Mouse (Mus musculus): ENCODE measurements around the gene Arv1. TPM values are rescaled to one million over a fixed set of nuclear protein-coding genes. Genes with fewer than 3 reads are reported as not detected.

Gene Arv1
- polyA plus RNA-seq, 1 experiment from 2014 or later = 28.1 TPM

DNA sequence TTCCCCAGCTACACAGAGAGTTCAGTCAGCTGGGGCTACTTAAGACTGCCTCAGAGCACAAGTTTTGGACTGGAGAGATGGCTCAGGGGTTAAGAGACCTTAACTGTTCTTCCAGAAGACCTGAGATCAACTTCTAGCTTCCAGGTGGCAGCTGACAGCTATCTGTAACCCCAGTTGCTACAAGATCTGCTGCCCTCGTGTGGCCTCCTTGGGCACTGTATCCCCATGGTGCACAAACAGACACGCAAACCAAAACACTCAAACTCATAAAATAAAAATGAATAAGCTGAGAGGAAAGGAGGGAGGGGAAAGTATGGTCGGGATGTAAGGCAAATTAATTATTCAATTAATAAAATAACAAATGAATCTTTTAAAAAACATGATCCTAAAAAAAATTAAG, 36.6 kb downstream of the Arv1 start:
- Histone ChIP-seq H3K9me3 (replicated peaks) (0 out of 2 replicates have a peak, but pooled peaks cover 2% of the 10 kb centered on the region), H3K4me2 (no peak overlapping the region), H3K4me3 (replicated peaks) (no peak overlapping the region), H3K36me3 (no peaks in the 10 kb centered on the region), H3K9ac (no peak overlapping the region), H3K27ac (no peak overlapping the region), H3K27me3 (no peaks in the 10 kb centered on the region), H3K4me1 (peaks cover 23% of the 10 kb centered on the region)
- 50% methylated on average over 3 of the region's 3 CpGs for WGBS
- ATAC-seq (replicated peaks; ENCODE audit: low FRiP score) = no peak

DNA sequence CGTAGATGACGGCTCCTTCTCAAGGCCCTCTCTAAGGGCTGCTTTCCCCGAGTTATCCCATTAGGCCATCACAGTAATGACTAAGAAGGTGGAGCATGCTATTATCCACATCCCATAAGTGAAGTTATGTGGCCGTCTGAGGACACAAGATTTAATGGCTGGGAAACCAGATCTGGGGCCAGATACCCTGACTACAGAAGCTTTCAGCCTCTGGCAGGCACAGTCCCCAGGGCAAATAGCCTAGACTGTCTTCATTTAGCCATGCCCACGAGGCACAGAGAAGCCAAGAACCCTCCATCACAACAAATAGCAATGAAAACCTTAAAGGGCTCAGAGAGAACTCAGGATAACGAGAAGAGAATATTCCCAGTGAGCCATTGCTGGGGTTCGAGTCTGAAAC, 41.1 kb downstream of the Arv1 start:
- Histone ChIP-seq H3K4me1 (no peaks in the 10 kb centered on the region), H3K4me3 (replicated peaks) (no peak overlapping the region), H3K27ac (no peak overlapping the region), H3K36me3 (no peaks in the 10 kb centered on the region), H3K4me2 (no peak overlapping the region), H3K9me3 (replicated peaks) (0 out of 2 replicates have a peak, but pooled peaks cover 2% of the 10 kb centered on the region), H3K9ac (no peak overlapping the region), H3K27me3 (no peaks in the 10 kb centered on the region)
- WGBS = 59% methylated on average over 7 of the region's 7 CpGs
- no peak for ATAC-seq (replicated peaks; ENCODE audit: low FRiP score)

DNA sequence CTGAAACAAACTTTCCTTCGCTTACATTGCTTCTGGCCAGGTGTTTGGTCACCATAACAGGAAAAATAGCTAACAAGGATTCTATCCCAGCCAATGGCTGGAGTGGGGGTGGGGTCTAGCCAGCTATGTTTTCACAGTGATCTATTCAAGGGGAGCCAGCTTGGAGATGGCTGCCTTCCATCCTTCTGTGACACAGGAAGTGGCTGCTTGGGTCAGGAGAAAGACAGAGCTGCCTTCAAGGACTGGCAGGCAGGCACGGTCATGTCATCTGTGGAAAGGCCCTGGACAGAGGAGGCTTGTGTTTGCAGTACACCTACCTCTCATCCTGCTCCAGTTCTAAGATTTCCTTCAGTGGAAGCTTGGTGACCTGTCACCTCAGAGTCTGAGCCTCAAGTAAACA, 50.5 kb downstream of the Arv1 start:
- no peak for ATAC-seq (replicated peaks; ENCODE audit: low FRiP score)
- WGBS = 58% methylated on average over 2 of the region's 2 CpGs
- Histone ChIP-seq H3K9me3 (replicated peaks) (no peaks in the 10 kb centered on the region), H3K36me3 (no peaks in the 10 kb centered on the region), H3K4me1 (0 out of 2 replicates have a peak, but pooled peaks cover 2% of the 10 kb centered on the region), H3K4me2 (no peak overlapping the region), H3K27me3 (peaks cover 6% of the 10 kb centered on the region), H3K9ac (no peak overlapping the region), H3K27ac (no peak overlapping the region), H3K4me3 (replicated peaks) (no peak overlapping the region)

DNA sequence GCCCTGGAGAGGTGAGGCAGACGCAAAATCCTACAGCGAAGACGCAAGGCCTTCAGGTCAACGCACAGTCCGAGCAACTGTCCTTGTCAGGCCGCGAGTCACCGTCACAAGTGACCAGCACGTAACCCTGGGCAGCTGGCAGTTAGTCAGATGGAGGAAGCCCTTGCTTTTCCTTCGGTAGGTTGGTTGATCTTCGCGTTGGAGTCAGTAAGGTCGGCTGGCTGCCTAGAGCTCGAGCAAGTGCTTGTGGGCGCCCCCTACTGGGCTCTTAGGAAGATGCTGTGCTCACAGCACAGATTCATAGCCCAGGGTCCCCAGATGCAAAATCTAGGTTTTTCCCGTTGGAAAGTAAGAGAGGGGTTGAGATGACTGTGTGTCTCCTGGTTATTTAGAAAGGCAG, 53.8 kb downstream of the Arv1 start:
- H3K36me3 ChIP-seq = no peaks in the 10 kb centered on the region
- ATAC-seq (replicated peaks; ENCODE audit: low FRiP score) = no peak
- no peaks in the 10 kb centered on the region for H3K9me3 ChIP-seq (replicated peaks)
- peak overlapping the region; percentile 50 for H3K4me2 ChIP-seq
- 16% methylated on average over 16 of the region's 16 CpGs for WGBS
- H3K9ac ChIP-seq = no peak overlapping the region
- H3K27me3 ChIP-seq = peaks cover 7% of the 10 kb centered on the region
- H3K4me1 ChIP-seq = peaks cover 8% of the 10 kb centered on the region
- H3K27ac ChIP-seq = no peak overlapping the region
- no peak overlapping the region for H3K4me3 ChIP-seq (replicated peaks)

DNA sequence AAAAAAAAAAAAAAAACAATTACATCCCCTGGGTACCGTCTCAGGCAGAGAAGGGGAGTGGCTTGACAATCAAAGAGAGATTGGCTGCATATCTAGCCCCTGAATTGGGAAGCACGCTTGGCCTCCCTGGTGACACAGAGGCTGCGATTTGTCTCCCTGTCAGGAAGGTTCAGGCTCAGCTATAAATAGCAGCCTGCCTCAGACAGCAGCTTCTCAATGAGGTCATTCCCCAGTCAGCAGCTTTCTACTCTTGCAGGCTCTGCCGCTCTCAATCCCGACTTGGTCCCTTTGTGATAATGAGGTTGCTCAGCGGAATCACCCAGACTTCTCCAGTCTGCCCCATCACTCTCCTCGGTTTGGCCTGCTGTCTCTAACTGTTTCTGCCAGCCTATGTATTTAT, 58.3 kb downstream of the Arv1 start:
- Histone ChIP-seq H3K4me2 (peak overlapping the region; percentile 9; the same call in 1 of the 2 replicates), H3K9me3 (replicated peaks) (no peaks in the 10 kb centered on the region), H3K4me1 (peaks cover 16% of the 10 kb centered on the region), H3K27ac (0 out of 2 replicates have a peak overlapping the region, but pooled peaks have one; percentile 22), H3K4me3 (replicated peaks) (no peak overlapping the region), H3K9ac (no peak overlapping the region), H3K36me3 (no peaks in the 10 kb centered on the region), H3K27me3 (peaks cover 5% of the 10 kb centered on the region)
- ATAC-seq (replicated peaks; ENCODE audit: low FRiP score) = 0 out of 2 replicates have a peak, but pooled peaks have one; percentile 57
- 8% methylated on average over 7 of the region's 7 CpGs for WGBS

DNA sequence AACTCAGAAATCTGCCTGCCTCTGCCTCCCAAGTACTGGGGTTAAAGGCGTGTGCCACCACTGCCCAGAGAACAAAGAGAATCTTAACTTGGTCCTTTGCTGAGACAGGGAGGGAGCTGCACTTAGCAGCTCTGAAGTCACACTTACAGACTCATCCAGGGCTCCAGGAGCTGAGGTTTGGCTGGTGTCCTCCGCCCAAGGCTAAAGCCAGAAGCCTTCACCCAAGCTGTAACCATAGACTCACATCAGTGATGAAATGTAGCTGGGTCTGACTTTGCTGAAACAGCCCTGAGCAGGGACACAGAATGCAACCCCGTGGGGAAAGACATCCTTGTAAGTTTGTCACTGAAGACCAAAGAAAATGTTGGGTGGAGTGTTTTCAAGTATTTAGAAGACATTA, 60.5 kb downstream of the Arv1 start:
- H3K27me3 ChIP-seq = peaks cover 10% of the 10 kb centered on the region
- H3K9me3 ChIP-seq (replicated peaks) = no peaks in the 10 kb centered on the region
- H3K4me2 ChIP-seq = no peak overlapping the region
- H3K9ac ChIP-seq = no peak overlapping the region
- H3K36me3 ChIP-seq = no peaks in the 10 kb centered on the region
- no peak overlapping the region for H3K4me3 ChIP-seq (replicated peaks)
- peaks cover 14% of the 10 kb centered on the region for H3K4me1 ChIP-seq
- H3K27ac ChIP-seq = no peak overlapping the region
- ATAC-seq (replicated peaks; ENCODE audit: low FRiP score) = no peak
- WGBS = 86% methylated on average over 3 of the region's 3 CpGs

DNA sequence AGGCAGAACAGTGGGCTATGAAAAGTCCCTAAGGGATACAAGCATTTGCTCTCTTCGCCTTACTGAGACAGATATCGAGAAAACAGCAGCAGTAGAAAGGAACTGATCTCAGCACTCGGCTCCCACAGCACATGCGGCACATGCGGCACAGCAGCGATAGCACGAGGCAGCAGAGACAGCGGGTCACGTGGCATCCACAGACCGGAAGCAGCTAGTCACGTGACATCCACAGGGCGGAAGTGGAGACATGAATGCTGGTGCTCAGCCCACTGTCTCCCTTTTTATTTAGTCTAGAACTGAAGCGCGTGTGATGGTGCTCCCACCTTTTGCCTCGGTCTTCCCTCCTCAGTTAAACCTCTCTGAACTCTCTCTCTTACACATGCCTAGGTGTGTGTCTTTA, 61.3 kb downstream of the Arv1 start:
- Histone ChIP-seq H3K9ac (no peak overlapping the region), H3K4me1 (peaks cover 14% of the 10 kb centered on the region), H3K4me3 (replicated peaks) (no peak overlapping the region), H3K27me3 (peaks cover 13% of the 10 kb centered on the region), H3K27ac (no peak overlapping the region), H3K36me3 (no peaks in the 10 kb centered on the region), H3K4me2 (no peak overlapping the region), H3K9me3 (replicated peaks) (no peaks in the 10 kb centered on the region)
- 82% methylated on average over 15 of the region's 15 CpGs for WGBS
- no peak for ATAC-seq (replicated peaks; ENCODE audit: low FRiP score)

Other genes starting within 250 kb of the Arv1 start
- gene Cog2, start 201.4 kb upstream of the Arv1 start, polyA plus RNA-seq (2015; fragmentation: Nextera tagmentation; extraction: Ambion mirVana) = 35.6 and 36.4 TPM in 2 replicates
- gene Agt, start 152.4 kb upstream of the Arv1 start, polyA plus RNA-seq (2015; fragmentation: Nextera tagmentation; extraction: Ambion mirVana) = 1.9 and 3.2 TPM in 2 replicates
- gene Capn9, start 146.0 kb upstream of the Arv1 start, polyA plus RNA-seq (2015; fragmentation: Nextera tagmentation; extraction: Ambion mirVana) = 0.08 and 0.31 TPM in 2 replicates
- gene 2310022B05Rik, start 58.8 kb upstream of the Arv1 start, polyA plus RNA-seq (2015; fragmentation: Nextera tagmentation; extraction: Ambion mirVana) = 28.4 and 32.3 TPM in 2 replicates
- gene Ttc13, start 156 bp upstream of the Arv1 start, polyA plus RNA-seq (2015; fragmentation: Nextera tagmentation; extraction: Ambion mirVana) = 46.7 and 47.0 TPM in 2 replicates
- gene Fam89a, start 29.7 kb downstream of the Arv1 start, polyA plus RNA-seq (2015; fragmentation: Nextera tagmentation; extraction: Ambion mirVana) = 4.9 TPM in 2 replicates
- 0.10 and 0.36 TPM in 2 replicates for gene Trim67, start 71.0 kb downstream of the Arv1 start, polyA plus RNA-seq (2015; fragmentation: Nextera tagmentation; extraction: Ambion mirVana)
- gene Gnpat, start 140.9 kb downstream of the Arv1 start, polyA plus RNA-seq (2015; fragmentation: Nextera tagmentation; extraction: Ambion mirVana) = 101 and 114 TPM in 2 replicates
- 52.7 and 53.3 TPM in 2 replicates for gene 2810004N23Rik, start 141.0 kb downstream of the Arv1 start, polyA plus RNA-seq (2015; fragmentation: Nextera tagmentation; extraction: Ambion mirVana)
- 7.6 and 9.0 TPM in 2 replicates for gene Exoc8, start 175.6 kb downstream of the Arv1 start, polyA plus RNA-seq (2015; fragmentation: Nextera tagmentation; extraction: Ambion mirVana)
- 9.7 and 10.2 TPM in 2 replicates for gene Sprtn, start 175.7 kb downstream of the Arv1 start, polyA plus RNA-seq (2015; fragmentation: Nextera tagmentation; extraction: Ambion mirVana)
- gene Egln1, start 227.2 kb downstream of the Arv1 start, polyA plus RNA-seq (2015; fragmentation: Nextera tagmentation; extraction: Ambion mirVana) = 10.9 and 11.1 TPM in 2 replicates